Mouse (Mus musculus): ENCODE measurements around the gene Nup62. TPM values are rescaled to one million over a fixed set of nuclear protein-coding genes. Genes with fewer than 3 reads are reported as not detected.
A peak's percentile ranks its signal among the peaks of the same experiment; 100 is the strongest.

The Nup62 gene
- total RNA-seq, 2 experiments from 2014 or later, result 33.0 to 37.1 TPM

DNA sequence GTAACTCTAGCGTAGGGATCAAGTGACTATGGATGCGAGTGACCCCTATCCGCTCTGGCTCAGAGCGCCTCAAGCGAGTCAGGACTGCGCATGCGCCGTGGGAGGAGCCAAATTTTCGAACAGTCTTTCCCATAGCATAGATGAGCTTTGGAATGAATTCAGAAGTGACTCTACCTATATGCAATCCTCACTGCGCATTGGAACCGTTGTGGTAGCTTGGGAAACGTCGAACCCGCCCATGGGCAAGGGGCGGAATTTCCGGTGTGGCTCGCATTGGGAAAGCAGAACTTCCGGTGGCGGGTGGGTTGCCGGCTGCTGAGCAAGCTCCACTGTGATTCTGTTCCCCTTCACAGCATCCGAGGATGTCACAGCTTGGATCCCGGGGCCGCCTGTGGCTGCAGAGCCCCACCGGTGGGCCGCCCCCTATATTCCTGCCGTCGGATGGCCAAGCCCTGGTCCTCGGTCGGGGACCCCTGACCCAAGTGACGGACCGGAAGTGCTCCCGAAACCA is 41.2 kb downstream of the Nup62 start, which contains the start of gene Pnkp:
Pnkp (plus strand) TSS at position 98 of the 511 bp plus-strand sequence.
- DNase-seq (ENCODE audit: low spot score in 2 of 2), result peak; percentile 93 to 97
- intact Hi-C loops (cut with DNase I), result no loop called here

- DNase-seq (ENCODE audit: low spot score in 2 of 2), result no peak
These were observed 42.0 kb downstream of the Nup62 start for GRCm38 (mm10) chr7:44857905-44858304.

GRCm38 (mm10) chr7:44859896-44860295 is 44.0 kb downstream of the Nup62 start:
- intact Hi-C loops (cut with DNase I), result no loop called here
- no peak for DNase-seq (ENCODE audit: low spot score in 2 of 2)

More at GRCm38 (mm10) chr7:44857905-44858304, 42.0 kb downstream of the Nup62 start:
- intact Hi-C loops (cut with DNase I), result no loop called here

- peak; percentile 72 to 80 for DNase-seq (ENCODE audit: low spot score in 2 of 2)
- intact Hi-C loops (cut with DNase I), result no loop called here
These were observed 44.9 kb downstream of the Nup62 start for GRCm38 (mm10) chr7:44860576-44861428.

DNA sequence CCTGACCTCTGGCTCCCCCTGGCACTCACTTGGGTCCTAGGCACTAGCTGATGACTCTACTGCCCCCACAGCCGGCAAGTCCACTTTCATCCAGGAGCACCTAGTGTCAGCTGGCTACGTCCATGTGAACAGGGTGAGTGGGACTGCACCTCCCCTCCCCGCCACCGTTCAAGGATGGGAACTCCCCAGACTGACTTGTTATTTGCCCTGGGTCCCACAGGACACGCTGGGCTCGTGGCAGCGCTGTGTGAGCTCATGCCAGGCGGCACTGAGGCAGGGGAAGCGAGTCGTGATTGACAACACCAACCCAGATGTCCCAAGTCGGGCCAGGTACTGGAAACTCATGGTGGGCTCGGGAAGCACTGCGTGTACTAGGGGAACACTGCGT is 45.5 kb downstream of the Nup62 start:
- no peak for DNase-seq (ENCODE audit: low spot score in 2 of 2)
- intact Hi-C loops (cut with DNase I), result no loop called here

- intact Hi-C loops (cut with DNase I), result no loop called here
- no peak for DNase-seq (ENCODE audit: low spot score in 2 of 2)
These were observed 46.5 kb downstream of the Nup62 start for GRCm38 (mm10) chr7:44862434-44862833.

DNA sequence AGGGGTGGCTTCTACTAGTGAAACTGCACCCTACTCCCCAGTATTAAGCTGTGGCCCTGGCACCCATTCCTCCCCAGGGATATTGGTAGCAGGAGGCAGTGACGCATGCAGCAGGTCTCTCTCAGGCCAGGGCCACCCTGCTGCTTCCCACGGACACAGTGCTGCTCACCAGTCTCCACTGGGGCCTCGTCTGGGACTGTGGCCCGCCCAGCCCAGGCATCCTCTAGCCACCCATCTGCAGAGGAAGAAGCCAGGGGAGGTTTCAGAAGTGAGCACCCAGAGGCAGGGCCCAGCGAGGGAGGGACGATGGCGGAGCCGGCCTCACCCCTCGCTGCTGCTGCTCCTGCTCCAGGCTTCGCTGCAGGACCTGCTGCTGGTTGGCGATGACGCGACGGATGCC is 47.3 kb downstream of the Nup62 start:
- intact Hi-C loops (cut with DNase I), result no loop called here
- DNase-seq (ENCODE audit: low spot score in 2 of 2), result no peak

GRCm38 (mm10) chr7:44863982-44864494 is 48.1 kb downstream of the Nup62 start:
- DNase-seq (ENCODE audit: low spot score in 2 of 2), result no peak
- intact Hi-C loops (cut with DNase I), result no loop called here

DNA sequence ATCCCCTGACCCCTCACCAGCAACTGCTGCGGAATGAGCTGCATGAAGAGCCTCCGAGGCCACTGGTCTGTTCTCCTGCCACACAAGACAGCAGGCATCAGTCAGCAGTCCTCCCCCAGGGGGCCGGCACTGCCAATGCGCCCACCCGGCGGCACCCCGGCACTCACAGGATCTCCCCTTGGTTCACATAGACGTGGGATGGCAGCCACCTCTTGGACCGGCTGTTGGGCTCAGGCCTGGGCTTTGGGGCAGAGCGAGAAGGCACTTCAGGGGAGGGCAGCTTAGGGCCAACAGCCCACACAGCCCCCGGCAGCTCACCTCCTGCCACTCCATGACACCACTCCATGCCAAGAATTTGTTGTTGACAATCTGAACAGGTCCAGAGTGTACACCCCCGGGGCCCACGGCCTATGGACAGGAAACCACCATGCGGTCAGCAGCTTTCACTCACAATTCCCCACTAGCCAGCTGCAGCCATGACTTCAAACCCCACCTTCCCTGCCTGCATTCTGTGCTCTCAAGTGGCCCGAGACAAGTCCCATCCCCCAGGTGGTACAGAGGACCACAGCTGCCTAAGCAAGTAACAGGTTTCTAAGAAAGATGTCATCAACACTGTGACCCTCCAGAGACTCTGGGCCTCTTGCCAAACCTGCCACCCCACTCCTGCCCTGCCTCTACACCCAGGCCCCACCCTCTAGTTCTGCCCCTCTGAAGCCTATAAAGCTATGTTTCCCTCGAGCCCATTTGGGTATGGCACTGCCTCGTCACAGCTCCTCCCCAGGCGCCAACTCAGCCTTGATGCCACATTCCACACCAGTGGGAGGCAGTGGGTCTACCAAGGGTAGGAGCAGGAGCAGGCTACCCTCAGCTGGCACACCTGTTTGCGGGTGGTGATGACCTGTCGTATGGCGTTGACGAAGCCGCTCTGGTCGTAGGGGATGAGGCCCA is 49.0 kb downstream of the Nup62 start:
- intact Hi-C loops (cut with DNase I), result no loop called here
- no peak for DNase-seq (ENCODE audit: low spot score in 2 of 2)

- DNase-seq (ENCODE audit: low spot score in 2 of 2), result no peak
- intact Hi-C loops (cut with DNase I), result no loop called here
These were observed 50.6 kb downstream of the Nup62 start for GRCm38 (mm10) chr7:44866276-44867009.

GRCm38 (mm10) chr7:44867010-44867702 is 51.3 kb downstream of the Nup62 start:
- no peak for DNase-seq (ENCODE audit: low spot score in 2 of 2)
- intact Hi-C loops (cut with DNase I), result no loop called here

GRCm38 (mm10) chr7:44867802-44868201 is 51.9 kb downstream of the Nup62 start:
- intact Hi-C loops (cut with DNase I), result no loop called here

DNA sequence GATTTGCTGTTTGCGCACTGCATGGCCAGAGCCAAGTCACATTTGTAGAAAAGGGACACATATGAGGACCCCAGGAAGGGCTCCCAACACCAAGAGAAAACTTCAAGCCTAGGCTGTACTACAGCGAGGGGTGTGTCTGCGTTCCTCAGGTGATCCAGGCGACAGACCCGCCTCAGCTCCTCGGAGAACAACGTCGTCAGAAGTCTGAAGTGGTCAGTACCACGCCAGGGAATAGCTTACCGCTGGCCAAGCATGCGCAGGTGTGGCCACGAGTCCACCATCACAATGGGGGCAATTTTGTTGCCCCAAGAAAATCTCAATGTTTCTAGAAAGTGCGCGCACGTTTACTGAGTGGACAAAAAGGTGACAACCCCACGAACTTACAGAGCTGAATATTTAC is 52.6 kb downstream of the Nup62 start:
- intact Hi-C loops (cut with DNase I), result no loop called here
- no peak for DNase-seq (ENCODE audit: low spot score in 2 of 2)

More at GRCm38 (mm10) chr7:44867802-44868201, 51.9 kb downstream of the Nup62 start:
- no peak for DNase-seq (ENCODE audit: low spot score in 2 of 2)

GRCm38 (mm10) chr7:44868919-44869696 is 53.2 kb downstream of the Nup62 start:
- intact Hi-C loops (cut with DNase I), result no loop called here

DNA sequence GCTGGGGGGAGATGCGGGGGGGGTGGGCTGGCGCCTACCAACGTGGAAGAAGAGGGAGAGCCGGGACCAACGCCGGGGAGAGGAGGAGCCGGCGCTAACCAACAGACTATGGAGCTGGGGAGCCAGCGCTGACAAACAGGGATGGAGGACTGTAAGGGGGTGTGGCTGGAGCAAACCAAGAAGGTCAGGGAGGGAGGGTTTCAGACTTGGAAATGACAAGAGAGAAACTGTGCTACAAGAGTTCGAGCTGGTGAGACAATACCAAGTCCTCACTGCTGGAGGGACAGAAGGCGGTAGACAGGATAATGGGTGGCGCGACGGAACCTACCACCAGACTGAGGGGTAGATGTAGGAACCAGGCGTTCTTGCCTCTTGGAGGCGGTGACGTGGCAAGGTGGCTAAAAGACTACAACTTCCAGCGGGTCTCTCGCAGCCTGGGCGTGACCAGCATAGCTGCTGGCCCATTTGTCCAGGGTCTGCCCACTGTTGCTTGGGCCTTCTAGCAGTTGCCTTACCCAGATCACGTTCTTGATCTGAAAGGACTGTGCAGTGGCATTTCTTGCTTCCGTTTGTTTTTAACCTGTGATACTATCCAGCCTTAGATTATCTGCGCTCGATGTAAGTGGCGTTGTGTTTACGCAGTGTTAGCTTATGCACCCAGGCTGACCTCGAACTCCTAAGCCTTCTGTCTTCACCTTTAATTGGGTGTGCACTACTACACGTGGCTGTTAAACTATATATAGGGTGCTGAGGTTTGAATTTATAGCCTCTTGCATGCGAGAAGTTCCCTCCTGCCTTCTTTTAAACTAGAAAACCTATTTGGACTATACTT is 54.0 kb downstream of the Nup62 start, which contains the start of gene Ptov1:
Ptov1 (minus strand) TSS at position 92 of the 832 bp plus-strand sequence.
- peak; percentile 94 to 99 for DNase-seq (ENCODE audit: low spot score in 2 of 2)
- intact Hi-C loops (cut with DNase I), result no loop called here

More at GRCm38 (mm10) chr7:44868919-44869696, 53.2 kb downstream of the Nup62 start:
- peak in 1 of 2 experiments; percentile 51 for DNase-seq (ENCODE audit: low spot score in 2 of 2)

DNA sequence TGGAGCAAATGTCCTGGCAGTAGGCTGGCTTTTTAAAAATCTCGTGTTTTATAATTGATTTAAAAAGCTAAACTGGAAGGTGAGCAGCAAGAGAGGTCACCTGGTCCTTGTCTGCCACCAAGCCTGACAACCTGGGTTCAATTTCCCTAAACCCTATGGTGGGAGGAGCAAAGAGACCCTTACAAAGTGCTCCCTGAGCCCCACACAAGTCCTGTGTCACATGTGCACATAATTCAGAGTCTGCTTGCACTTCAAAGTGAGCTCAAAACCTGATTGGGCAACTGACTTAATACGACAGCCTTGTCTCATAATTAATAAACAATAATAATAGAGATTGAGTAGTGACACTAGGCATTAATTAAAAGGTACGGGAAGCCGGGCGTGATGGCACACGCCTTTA is 54.7 kb downstream of the Nup62 start:
- intact Hi-C loops (cut with DNase I), result no loop called here
- DNase-seq (ENCODE audit: low spot score in 2 of 2), result no peak

DNA sequence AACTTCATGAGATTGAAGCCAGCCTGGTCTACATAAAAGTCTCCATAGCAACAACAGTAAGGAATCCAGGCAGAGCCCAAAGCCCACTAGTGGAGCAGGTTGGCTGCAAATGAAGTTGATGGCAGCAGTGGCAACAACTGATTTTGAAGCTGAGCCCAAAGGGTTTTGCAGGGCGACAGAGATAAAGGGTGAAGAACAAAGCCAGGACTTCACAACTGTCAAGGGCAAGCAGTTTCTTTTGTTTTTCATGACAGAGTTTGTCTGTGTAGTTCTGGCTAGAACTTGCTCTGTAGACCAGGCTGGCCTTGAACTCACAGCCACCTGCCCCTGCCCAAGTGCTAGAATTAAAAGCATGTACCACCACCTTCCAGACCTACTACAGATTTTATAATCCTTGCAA is 55.3 kb downstream of the Nup62 start:
- DNase-seq (ENCODE audit: low spot score in 2 of 2), result no peak
- intact Hi-C loops (cut with DNase I), result no loop called here
